Mouse (Mus musculus): ENCODE measurements around the gene Gna13. TPM values are rescaled to one million over a fixed set of nuclear protein-coding genes. Genes with fewer than 3 reads are reported as not detected.
A peak's percentile ranks its signal among the peaks of the same experiment; 100 is the strongest.

Gene Gna13
- polyA plus RNA-seq, 1 experiment, result 22.0 TPM

GRCm38 (mm10) chr11:109436889-109437288, 74.3 kb downstream of the Gna13 start:
- no peak for DNase-seq (ENCODE audit: low read depth in 1 of 2, low spot score in 2 of 2)
- Histone ChIP-seq H3K27me3 (ENCODE audit: control insufficient read depth, insufficient read depth, low read length) (no peaks in the 10 kb centered on the region), H3K36me3 (ENCODE audit: control insufficient read depth, insufficient read depth, low read length) (no peaks in the 10 kb centered on the region), H3K27ac (ENCODE audit: insufficient read depth, low read length) (no peak overlapping the region), H3K4me3 (ENCODE audit: extremely low read depth, insufficient read depth, insufficient read length) (no peak overlapping the region), H3K4me1 (ENCODE audit: control insufficient read depth, insufficient read depth, insufficient read length) (peaks cover 20% of the 10 kb centered on the region)
- WGBS, result 78% methylated on average over 8 of the region's 8 CpGs
- TF ChIP-seq POLR2A (IDR thresholded peaks at IDR 0.05; ENCODE audit: low read depth, low read length) (no peak), CTCF (IDR thresholded peaks at IDR 0.05; ENCODE audit: extremely low read depth, insufficient read depth, insufficient read length, insufficient replicate concordance) (no peak)

DNA sequence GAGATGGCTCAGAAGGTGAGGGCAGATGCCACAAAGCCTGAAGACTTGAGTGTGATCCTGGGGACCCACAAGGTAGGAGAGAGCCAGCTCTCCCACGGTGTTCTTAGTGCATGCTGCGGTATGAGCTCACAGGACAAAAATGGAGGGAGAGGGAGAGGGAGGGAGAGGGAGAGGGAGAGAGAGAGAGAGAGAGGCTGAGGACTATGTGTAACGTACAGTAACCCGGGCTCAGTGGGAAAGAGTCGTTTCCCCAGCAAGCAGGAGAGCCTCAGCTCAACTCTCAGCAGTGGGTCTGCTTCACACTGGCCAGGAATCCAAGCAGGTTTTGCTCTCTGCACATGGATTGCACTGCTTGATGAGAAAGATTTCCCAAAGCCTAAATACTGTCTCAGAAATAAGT, 76.6 kb downstream of the Gna13 start:
- no peak overlapping the region for H3K27ac ChIP-seq (ENCODE audit: insufficient read depth, low read length)
- H3K4me3 ChIP-seq (ENCODE audit: extremely low read depth, insufficient read depth, insufficient read length), result no peak overlapping the region; the same call in 1 of the 2 replicates
- TF ChIP-seq CTCF (IDR thresholded peaks at IDR 0.05; ENCODE audit: extremely low read depth, insufficient read depth, insufficient read length, insufficient replicate concordance) (no peak), POLR2A (IDR thresholded peaks at IDR 0.05; ENCODE audit: low read depth, low read length) (no peak)
- DNase-seq (ENCODE audit: low read depth in 1 of 2, low spot score in 2 of 2), result no peak
- 62% methylated on average over 5 of the region's 5 CpGs for WGBS
- no peaks in the 10 kb centered on the region for H3K36me3 ChIP-seq (ENCODE audit: control insufficient read depth, insufficient read depth, low read length)
- peaks cover 11% of the 10 kb centered on the region; the same call in 1 of the 2 replicates for H3K4me1 ChIP-seq (ENCODE audit: control insufficient read depth, insufficient read depth, insufficient read length)
- H3K27me3 ChIP-seq (ENCODE audit: control insufficient read depth, insufficient read depth, low read length), result no peaks in the 10 kb centered on the region

GRCm38 (mm10) chr11:109439829-109440340, 77.3 kb downstream of the Gna13 start:
- peaks cover 8% of the 10 kb centered on the region; the same call in 1 of the 2 replicates for H3K4me1 ChIP-seq (ENCODE audit: control insufficient read depth, insufficient read depth, insufficient read length)
- TF ChIP-seq POLR2A (IDR thresholded peaks at IDR 0.05; ENCODE audit: low read depth, low read length), result peak; percentile 25; the same call in 1 of the 2 replicates
- no peak for TF ChIP-seq CTCF (IDR thresholded peaks at IDR 0.05; ENCODE audit: extremely low read depth, insufficient read depth, insufficient read length, insufficient replicate concordance)
- H3K4me3 ChIP-seq (ENCODE audit: extremely low read depth, insufficient read depth, insufficient read length), result peak overlapping the region; percentile 60
- H3K27me3 ChIP-seq (ENCODE audit: control insufficient read depth, insufficient read depth, low read length), result no peaks in the 10 kb centered on the region
- H3K36me3 ChIP-seq (ENCODE audit: control insufficient read depth, insufficient read depth, low read length), result no peaks in the 10 kb centered on the region
- WGBS, result 3% methylated on average over 32 of the region's 32 CpGs
- H3K27ac ChIP-seq (ENCODE audit: insufficient read depth, low read length), result peak overlapping the region; percentile 62
- DNase-seq (ENCODE audit: low read depth in 1 of 2, low spot score in 2 of 2), result peak in 1 of 2 experiments; percentile 79

DNA sequence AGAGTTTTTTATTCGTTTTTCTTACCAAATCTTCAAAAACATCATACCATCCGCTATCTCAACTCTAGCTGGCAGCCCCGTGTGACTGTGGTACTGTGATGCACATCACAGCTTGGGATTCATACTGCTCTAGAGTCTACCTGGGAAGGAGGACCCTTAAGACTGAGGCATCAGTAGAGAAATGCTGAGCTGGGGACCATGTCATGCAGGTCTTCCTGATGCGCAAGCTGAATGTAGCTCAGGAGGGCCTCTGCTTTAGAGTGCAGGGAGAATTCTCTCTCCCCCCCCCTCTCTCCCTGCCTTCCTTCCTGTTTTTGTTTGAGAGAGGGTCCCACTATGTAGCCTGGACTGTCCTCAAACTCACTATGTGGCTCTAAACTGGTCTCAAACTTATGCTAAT, 78.0 kb downstream of the Gna13 start:
- DNase-seq (ENCODE audit: low read depth in 1 of 2, low spot score in 2 of 2), result no peak
- no peak overlapping the region for H3K4me3 ChIP-seq (ENCODE audit: extremely low read depth, insufficient read depth, insufficient read length)
- H3K27ac ChIP-seq (ENCODE audit: insufficient read depth, low read length), result peak overlapping the region; percentile 7; the same call in 1 of the 2 replicates
- 63% methylated on average over 4 of the region's 4 CpGs for WGBS
- TF ChIP-seq CTCF (IDR thresholded peaks at IDR 0.05; ENCODE audit: extremely low read depth, insufficient read depth, insufficient read length, insufficient replicate concordance) (no peak), POLR2A (IDR thresholded peaks at IDR 0.05; ENCODE audit: low read depth, low read length) (no peak)
- H3K27me3 ChIP-seq (ENCODE audit: control insufficient read depth, insufficient read depth, low read length), result no peaks in the 10 kb centered on the region
- peaks cover 8% of the 10 kb centered on the region; the same call in 1 of the 2 replicates for H3K4me1 ChIP-seq (ENCODE audit: control insufficient read depth, insufficient read depth, insufficient read length)
- no peaks in the 10 kb centered on the region for H3K36me3 ChIP-seq (ENCODE audit: control insufficient read depth, insufficient read depth, low read length)

- TF ChIP-seq POLR2A (IDR thresholded peaks at IDR 0.05; ENCODE audit: low read depth, low read length) (no peak), CTCF (IDR thresholded peaks at IDR 0.05; ENCODE audit: extremely low read depth, insufficient read depth, insufficient read length, insufficient replicate concordance) (peak; percentile 69; the same call in 1 of the 2 replicates)
- peak in 1 of 2 experiments; percentile 47 for DNase-seq (ENCODE audit: low read depth in 1 of 2, low spot score in 2 of 2)
- H3K4me1 ChIP-seq (ENCODE audit: control insufficient read depth, insufficient read depth, insufficient read length), result peaks cover 8% of the 10 kb centered on the region; the same call in 1 of the 2 replicates
- H3K27ac ChIP-seq (ENCODE audit: insufficient read depth, low read length), result no peak overlapping the region
- 65% methylated on average over 3 of the region's 3 CpGs for WGBS
- no peaks in the 10 kb centered on the region for H3K36me3 ChIP-seq (ENCODE audit: control insufficient read depth, insufficient read depth, low read length)
- H3K27me3 ChIP-seq (ENCODE audit: control insufficient read depth, insufficient read depth, low read length), result no peaks in the 10 kb centered on the region
- no peak overlapping the region for H3K4me3 ChIP-seq (ENCODE audit: extremely low read depth, insufficient read depth, insufficient read length)
Observed at GRCm38 (mm10) chr11:109441119-109441518, 78.5 kb downstream of the Gna13 start.

DNA sequence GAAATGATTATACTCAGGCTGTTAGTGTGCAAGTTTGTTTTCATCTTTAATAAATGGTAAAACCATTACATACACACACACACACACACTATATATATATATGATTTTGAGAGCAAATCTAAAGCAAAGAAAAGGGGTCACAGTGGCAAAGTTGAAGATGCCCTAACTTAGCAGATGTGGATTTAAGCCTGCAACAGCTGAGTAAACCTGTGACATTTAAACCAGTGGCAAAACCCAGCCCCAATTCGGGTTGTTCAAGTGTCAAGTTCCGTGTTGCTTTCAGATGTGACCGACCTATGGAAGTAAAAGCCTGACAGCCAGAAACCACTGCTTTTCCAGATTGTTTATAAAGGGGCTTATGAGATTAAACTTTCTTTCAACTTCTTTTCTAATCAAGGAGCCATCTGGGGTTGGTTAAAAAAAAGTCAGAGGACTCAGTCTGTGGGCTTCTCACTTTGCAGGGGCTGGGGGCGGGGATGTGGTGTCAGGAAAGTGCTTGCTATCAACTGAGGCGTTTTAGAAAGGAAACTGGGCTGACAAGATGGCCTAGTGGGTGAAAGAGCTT, 79.6 kb downstream of the Gna13 start:
- Histone ChIP-seq H3K4me3 (ENCODE audit: extremely low read depth, insufficient read depth, insufficient read length) (no peak overlapping the region), H3K4me1 (ENCODE audit: control insufficient read depth, insufficient read depth, insufficient read length) (peaks cover 8% of the 10 kb centered on the region; the same call in 1 of the 2 replicates), H3K27ac (ENCODE audit: insufficient read depth, low read length) (no peak overlapping the region), H3K27me3 (ENCODE audit: control insufficient read depth, insufficient read depth, low read length) (no peaks in the 10 kb centered on the region), H3K36me3 (ENCODE audit: control insufficient read depth, insufficient read depth, low read length) (no peaks in the 10 kb centered on the region)
- no peak for TF ChIP-seq POLR2A (IDR thresholded peaks at IDR 0.05; ENCODE audit: low read depth, low read length)
- no peak for TF ChIP-seq CTCF (IDR thresholded peaks at IDR 0.05; ENCODE audit: extremely low read depth, insufficient read depth, insufficient read length, insufficient replicate concordance)
- 61% methylated on average over 5 of the region's 5 CpGs for WGBS
- no peak for DNase-seq (ENCODE audit: low read depth in 1 of 2, low spot score in 2 of 2)

Data from spleen, adult 2 months (tissue).